Comparison of ENCODE assay signal across 8 mouse cellular contexts in genomic region chr10:7183171-7183631, GRCm38 (mm10). TPM values are rescaled to one million over a fixed set of nuclear protein-coding genes. Genes with fewer than 3 reads are reported as not detected.
DNase-seq lines count a peak whose midpoint lies in the region; ATAC-seq and TF ChIP-seq lines count a peak whose summit lies in the region.

No protein-coding gene starts in this region.

- H3K4me1 ChIP-seq in midbrain, embryonic 14.5 days (ENCODE audit: control insufficient read depth, insufficient read depth, low read length): no peaks in the 10 kb centered on the region
- no peaks in the 10 kb centered on the region for H3K4me1 ChIP-seq in midbrain, postnatal 0 days (ENCODE audit: insufficient read depth, low read length)
- H3K4me1 ChIP-seq in hindbrain, embryonic 15.5 days (replicated peaks): peaks cover 6% of the 10 kb centered on the region
- H3K4me1 ChIP-seq in limb, embryonic 14.5 days (ENCODE audit: control insufficient read depth, insufficient read depth, low read length): peaks cover 38% of the 10 kb centered on the region

- no peak overlapping the region for H3K9ac ChIP-seq in midbrain, embryonic 14.5 days (replicated peaks; ENCODE audit: low read length)
- no peak overlapping the region for H3K9ac ChIP-seq in midbrain, postnatal 0 days (replicated peaks; ENCODE audit: low read length, poor library complexity, severe bottlenecking)
- no peak overlapping the region for H3K9ac ChIP-seq in hindbrain, embryonic 15.5 days
- 0 out of 2 replicates have a peak overlapping the region, but pooled peaks have one; percentile 0 for H3K9ac ChIP-seq in limb, embryonic 14.5 days (ENCODE audit: low read depth, low read length, severe bottlenecking)

- TF ChIP-seq CTCF in midbrain, postnatal 0 days (IDR thresholded peaks at IDR 0.05): no peak

- no peaks in the 10 kb centered on the region for H3K9me3 ChIP-seq in midbrain, embryonic 14.5 days (ENCODE audit: control insufficient read depth, low read length)
- H3K9me3 ChIP-seq in midbrain, postnatal 0 days (ENCODE audit: low read length): no peaks in the 10 kb centered on the region
- H3K9me3 ChIP-seq in hindbrain, embryonic 15.5 days: no peaks in the 10 kb centered on the region
- H3K9me3 ChIP-seq in limb, embryonic 14.5 days (ENCODE audit: control insufficient read depth, low read length): no peaks in the 10 kb centered on the region

- H3K4me2 ChIP-seq in midbrain, embryonic 14.5 days (ENCODE audit: low read length): no peak overlapping the region
- H3K4me2 ChIP-seq in midbrain, postnatal 0 days (ENCODE audit: low read depth, low read length, poor library complexity, severe bottlenecking): no peak overlapping the region
- H3K4me2 ChIP-seq in hindbrain, embryonic 15.5 days: no peak overlapping the region
- H3K4me2 ChIP-seq in limb, embryonic 14.5 days (replicated peaks; ENCODE audit: low read depth, low read length, severe bottlenecking): peak overlapping the region; percentile 34

- no peaks in the 10 kb centered on the region for H3K27me3 ChIP-seq in midbrain, embryonic 14.5 days (ENCODE audit: control insufficient read depth, insufficient read depth, low read length)
- H3K27me3 ChIP-seq in midbrain, postnatal 0 days (ENCODE audit: insufficient read depth, low read length): no peaks in the 10 kb centered on the region
- no peaks in the 10 kb centered on the region for H3K27me3 ChIP-seq in hindbrain, embryonic 15.5 days
- H3K27me3 ChIP-seq in limb, embryonic 14.5 days (ENCODE audit: control insufficient read depth, insufficient read depth, low read length): no peaks in the 10 kb centered on the region

- 43% methylated on average over 6 of the region's 6 CpGs for WGBS in midbrain, embryonic 14.5 days
- 52% methylated on average over 6 of the region's 6 CpGs for WGBS in midbrain, postnatal 0 days
- WGBS in hindbrain, embryonic 15.5 days: 36% methylated on average over 6 of the region's 6 CpGs
- WGBS in limb, embryonic 14.5 days: 5% methylated on average over 6 of the region's 6 CpGs

- ATAC-seq in midbrain, embryonic 14.5 days (ENCODE audit: low FRiP score, low TSS enrichment): no peak
- ATAC-seq in midbrain, postnatal 0 days (ENCODE audit: low FRiP score): no peak; the same call in 1 of the 2 replicates
- no peak for ATAC-seq in hindbrain, embryonic 15.5 days (ENCODE audit: low FRiP score, low read depth)
- ATAC-seq in limb, embryonic 14.5 days (ENCODE audit: low FRiP score, low read depth): peak; percentile 83

- H3K27ac ChIP-seq in midbrain, embryonic 14.5 days (replicated peaks; ENCODE audit: low read depth, low read length): 0 out of 2 replicates have a peak overlapping the region, but pooled peaks have one; percentile 13
- no peak overlapping the region for H3K27ac ChIP-seq in midbrain, postnatal 0 days (ENCODE audit: low read depth, low read length)
- peak overlapping the region; percentile 7; the same call in 1 of the 2 replicates for H3K27ac ChIP-seq in hindbrain, embryonic 15.5 days (replicated peaks)
- H3K27ac ChIP-seq in limb, embryonic 14.5 days (replicated peaks; ENCODE audit: low read depth, low read length): peak overlapping the region; percentile 81

- intact Hi-C loops in gastrocnemius, postnatal 14 days (cut with DNase I; ENCODE audit: low total_unique reads): no loop called here

- H3K36me3 ChIP-seq in midbrain, embryonic 14.5 days (ENCODE audit: control insufficient read depth, insufficient read depth, low read length): no peaks in the 10 kb centered on the region
- no peaks in the 10 kb centered on the region for H3K36me3 ChIP-seq in midbrain, postnatal 0 days (ENCODE audit: insufficient read depth, low read length)
- H3K36me3 ChIP-seq in hindbrain, embryonic 15.5 days: no peaks in the 10 kb centered on the region
- H3K36me3 ChIP-seq in limb, embryonic 14.5 days (ENCODE audit: control insufficient read depth, insufficient read depth, low read length): no peaks in the 10 kb centered on the region

- H3K4me3 ChIP-seq in midbrain, embryonic 14.5 days (replicated peaks; ENCODE audit: low read depth, low read length): no peak overlapping the region
- H3K4me3 ChIP-seq in midbrain, postnatal 0 days (ENCODE audit: low read depth, low read length): no peak overlapping the region
- H3K4me3 ChIP-seq in hindbrain, embryonic 15.5 days: no peak overlapping the region
- no peak overlapping the region for H3K4me3 ChIP-seq in limb, embryonic 14.5 days (replicated peaks; ENCODE audit: low read length)

- no peak for TF ChIP-seq POLR2A in limb, embryonic 14.5 days (IDR thresholded peaks at IDR 0.05; ENCODE audit: borderline replicate concordance, extremely low read depth, insufficient read depth, insufficient read length)

- DNase-seq in midbrain, embryonic 14.5 days: no peak
- DNase-seq in midbrain, postnatal 0 days (ENCODE audit: low spot score): no peak
- DNase-seq in limb, embryonic 14.5 days (ENCODE audit: low spot score): peak; percentile 73
- no peak for DNase-seq in left cerebral cortex, adult 11 months (ENCODE audit: low spot score)
- no peak for DNase-seq in gastrocnemius, postnatal 14 days
- no peak for DNase-seq in testis, postnatal 14 days (ENCODE audit: low spot score)
- no peak for DNase-seq in cerebellum, adult 18-20 months

RNA-seq across cellular contexts. Expression of gene Cnksr3, which starts 28.8 kb away (rescaled TPM):
- 1.6 and 2.7 TPM in 2 replicates for polyA plus RNA-seq in midbrain, embryonic 14.5 days (2014; fragmentation: Nextera tagmentation; extraction: Ambion mirVana)
- total RNA-seq in midbrain, postnatal 0 days (2014; rRNA removed): 2.8 and 4.1 TPM in 2 replicates
- polyA plus RNA-seq in midbrain, postnatal 0 days (2015; fragmentation: Nextera tagmentation; extraction: Ambion mirVana): 1.3 and 1.8 TPM in 2 replicates
- 2.8 and 3.6 TPM in 2 replicates for polyA plus RNA-seq in hindbrain, embryonic 15.5 days (2015; fragmentation: Nextera tagmentation; extraction: Ambion mirVana)
- 15.3 and 16.5 TPM in 2 replicates for polyA plus RNA-seq in limb, embryonic 14.5 days (2012; rRNA removed)
- polyA plus RNA-seq in limb, embryonic 14.5 days (2014; fragmentation: Nextera tagmentation; extraction: Ambion mirVana): 12.3 and 13.0 TPM in 2 replicates
- 1 to 10 TPM; 4.9 to 5.3 TPM for total RNA-seq in gastrocnemius, postnatal 14 days (2021)
